Mouse (Mus musculus): ENCODE results near the gene Rasa4.
"Not testable (repeated sequence)": the region's sequence is repeated elsewhere in the genome, so short reads cannot be mapped to it uniquely, and the experiment has no call there.

Rasa4 gene

GRCm38 (mm10) chr5:136109042-136109441, 25.3 kb downstream of the Rasa4 start:
- no peak for DNase-seq (ENCODE audit: extremely low spot score)

GRCm38 (mm10) chr5:136113546-136113945, 29.8 kb downstream of the Rasa4 start:
- not testable (repeated sequence) for DNase-seq (ENCODE audit: extremely low spot score)

DNA sequence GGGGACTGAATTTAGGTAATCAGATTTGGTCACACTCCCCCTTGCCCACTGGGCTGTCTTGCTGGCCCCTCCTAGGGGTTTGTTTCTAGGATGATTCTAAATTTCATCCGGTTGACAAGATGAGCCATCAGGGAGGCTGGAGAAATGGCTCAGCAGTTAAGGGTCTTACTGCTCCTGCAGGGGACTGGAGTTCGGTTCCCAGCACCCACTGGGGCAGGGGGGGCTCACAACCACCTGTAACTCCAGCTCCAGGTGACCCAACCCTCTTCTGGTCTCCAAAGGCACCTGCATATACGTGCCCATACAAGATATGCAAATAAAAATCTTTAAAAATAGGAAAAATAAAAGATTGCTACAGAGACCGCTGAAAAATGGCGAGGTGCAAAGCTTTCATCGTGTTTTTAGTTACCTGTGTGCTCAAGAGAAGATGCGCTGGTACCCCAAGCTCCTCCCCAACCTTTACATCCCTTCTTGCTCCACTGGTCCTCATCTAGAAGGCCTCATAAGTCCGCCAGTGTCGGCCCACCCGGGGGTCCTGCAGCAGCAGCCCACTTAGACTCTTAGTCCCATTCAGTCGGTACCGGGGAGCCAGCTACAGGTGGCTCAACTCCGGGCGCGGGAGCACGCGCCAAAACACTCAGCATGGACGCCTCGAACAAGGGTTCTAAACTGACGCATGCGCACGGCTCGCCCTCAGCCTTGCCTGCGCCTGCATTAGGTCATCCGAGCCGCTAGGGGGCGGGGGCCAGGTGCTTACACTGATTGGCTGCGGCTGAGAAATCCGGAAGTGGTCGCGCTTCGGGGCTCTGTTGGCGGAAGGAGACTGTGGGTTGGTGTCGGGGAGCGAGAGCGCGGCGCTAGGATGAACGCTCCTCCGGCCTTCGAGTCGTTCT, 32.4 kb downstream of the Rasa4 start, which contains the start of gene Polr2j:
Gene Polr2j, plus strand, starts transcription at position 741 of the 893 bp plus-strand sequence.
- DNase-seq (ENCODE audit: extremely low spot score): peak; percentile 99

GRCm38 (mm10) chr5:136116784-136117112, 33.0 kb downstream of the Rasa4 start:
- no peak for DNase-seq (ENCODE audit: extremely low spot score)

DNA sequence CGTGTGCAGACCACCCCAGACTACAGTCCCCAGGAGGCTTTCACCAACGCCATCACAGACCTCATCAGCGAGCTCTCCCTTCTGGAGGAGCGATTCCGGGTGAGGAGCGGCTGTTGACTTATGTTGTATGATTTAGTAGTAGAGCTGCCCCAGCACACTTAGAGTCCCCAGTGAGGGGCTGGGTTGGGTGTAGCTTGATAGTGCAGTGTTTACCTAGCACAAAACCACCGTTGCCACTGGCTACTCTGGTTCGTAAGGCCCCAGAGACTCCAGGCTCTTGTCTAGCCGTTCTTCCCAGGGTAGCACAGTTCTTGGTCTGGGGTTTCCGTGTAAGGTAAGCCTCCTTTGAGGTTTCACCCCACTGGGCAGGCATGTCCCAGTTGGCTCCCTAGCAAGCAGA, 38.4 kb downstream of the Rasa4 start:
- no peak for DNase-seq (ENCODE audit: extremely low spot score)

GRCm38 (mm10) chr5:136135571-136136291, 52.0 kb downstream of the Rasa4 start, which contains the start of the genes Lrwd1 and Alkbh4:
Gene Lrwd1, minus strand, starts transcription at chr5:136136074.
Gene Alkbh4, plus strand, starts transcription at chr5:136136146.
- peak; percentile 94 for DNase-seq (ENCODE audit: extremely low spot score)

GRCm38 (mm10) chr5:136136292-136136990, 52.7 kb downstream of the Rasa4 start:
- peak; percentile 11 for DNase-seq (ENCODE audit: extremely low spot score)

DNA sequence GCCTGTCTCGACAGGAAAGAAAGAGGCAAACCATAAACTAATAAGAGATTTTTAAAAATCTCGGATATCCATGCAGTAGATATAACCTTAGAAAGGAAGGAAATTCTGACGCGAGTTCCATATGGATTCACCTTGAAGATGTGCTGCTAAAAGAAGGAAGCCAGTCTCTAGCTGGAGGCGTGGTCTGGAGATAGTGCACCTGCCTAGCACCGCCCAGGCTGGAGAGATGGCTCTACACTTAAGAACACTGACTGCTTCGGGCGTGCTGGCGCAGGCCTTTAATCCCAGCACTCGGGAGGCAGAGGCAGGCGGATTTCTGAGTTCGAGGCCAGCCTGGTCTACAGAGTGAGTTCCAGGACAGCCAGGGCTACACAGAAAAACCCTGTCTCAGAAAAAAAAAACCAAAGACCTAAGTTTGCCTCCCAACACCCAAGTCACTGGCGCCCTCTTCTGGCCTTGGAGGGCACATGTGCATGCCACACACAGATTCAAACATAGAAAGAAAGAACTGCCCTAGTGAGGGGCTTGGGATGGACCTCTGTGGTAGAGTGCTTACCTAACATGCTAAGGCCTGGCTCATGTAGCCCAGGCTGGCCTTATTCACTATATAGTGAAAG, 54.0 kb downstream of the Rasa4 start:
- peak; percentile 36 for DNase-seq (ENCODE audit: extremely low spot score)

DNA sequence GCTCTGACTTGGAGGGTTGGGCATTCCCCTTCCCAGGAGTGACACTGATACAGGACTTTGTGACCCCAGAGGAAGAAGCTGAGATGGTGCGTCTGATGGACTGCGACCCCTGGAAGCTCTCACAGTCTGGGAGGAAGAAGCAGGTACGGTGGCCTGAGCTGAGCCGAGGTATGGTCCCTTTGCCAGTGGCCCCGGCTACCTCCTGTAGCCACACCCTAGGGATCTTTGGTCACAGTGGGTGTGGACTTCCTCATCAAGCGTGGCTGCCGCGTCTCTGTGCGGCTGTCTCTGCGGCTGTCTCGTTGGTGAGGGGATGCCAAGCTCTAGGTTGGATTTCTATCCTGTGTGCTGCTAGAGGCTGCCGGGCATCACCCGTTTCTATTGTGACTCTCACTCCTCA, 55.7 kb downstream of the Rasa4 start:
- no peak for DNase-seq (ENCODE audit: extremely low spot score)

GRCm38 (mm10) chr5:136140057-136140482, 56.4 kb downstream of the Rasa4 start:
- DNase-seq (ENCODE audit: extremely low spot score): no peak

DNA sequence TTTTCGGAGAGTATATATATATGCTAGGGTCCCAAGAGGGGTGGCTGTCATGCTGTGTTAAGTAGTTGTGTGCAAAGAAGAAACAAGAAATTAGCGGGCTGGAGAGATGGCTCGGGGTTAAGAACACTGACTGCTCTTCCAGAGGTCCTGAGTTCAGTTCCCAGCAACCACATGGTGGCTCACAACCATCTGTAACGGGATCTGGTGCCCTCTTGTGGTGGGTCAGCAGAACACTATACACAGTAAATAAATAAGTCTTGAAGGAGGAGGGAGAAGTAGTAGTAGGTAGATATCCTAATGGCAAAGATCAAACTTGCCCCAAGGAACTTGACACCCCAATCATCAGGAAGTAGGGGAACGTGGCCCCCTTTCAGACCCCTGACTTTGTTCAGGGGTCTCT, 59.0 kb downstream of the Rasa4 start:
- no peak for DNase-seq (ENCODE audit: extremely low spot score)

- no peak for DNase-seq (ENCODE audit: extremely low spot score)
Observed at GRCm38 (mm10) chr5:136143161-136143755, 59.5 kb downstream of the Rasa4 start.

DNA sequence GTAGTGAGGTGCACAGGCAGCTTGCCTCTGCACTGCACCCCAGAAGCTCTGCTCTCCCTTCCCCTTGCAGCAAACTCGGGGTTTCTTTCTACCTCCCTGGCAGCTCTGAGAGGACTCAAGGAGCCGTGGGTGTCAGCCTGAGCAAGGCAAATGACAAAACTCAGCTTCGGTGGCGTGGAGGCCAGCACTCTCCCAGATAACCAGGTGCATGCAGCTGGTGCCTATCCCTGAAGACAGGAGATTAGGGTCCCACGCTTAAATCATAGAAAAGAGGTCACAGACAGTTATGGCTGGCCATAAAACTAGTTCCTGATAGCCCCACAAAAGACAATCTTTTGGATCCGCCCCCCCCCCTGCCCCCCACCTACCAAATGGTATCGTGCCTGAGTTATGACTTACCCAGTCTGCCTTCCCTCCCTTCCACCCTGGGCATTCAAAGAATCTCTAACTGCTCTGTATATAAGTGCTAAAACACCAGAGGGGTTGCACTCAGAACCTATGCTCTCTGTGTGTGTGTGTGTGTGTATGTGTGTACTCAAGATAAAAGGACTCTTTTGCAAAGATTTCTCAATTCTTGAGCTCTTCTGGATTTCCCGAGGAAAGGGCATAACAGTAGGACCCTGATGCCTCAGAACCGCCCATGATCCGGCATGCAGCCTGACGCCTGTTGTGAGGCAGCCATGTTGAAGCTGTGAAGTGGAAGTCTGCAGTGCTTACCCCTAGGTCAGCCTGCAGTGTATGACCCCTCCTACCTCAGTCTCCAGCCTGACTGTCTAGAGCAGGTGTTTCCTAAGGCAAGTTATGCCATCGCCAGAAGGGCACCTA, 61.1 kb downstream of the Rasa4 start:
- no peak for DNase-seq (ENCODE audit: extremely low spot score)

- DNase-seq (ENCODE audit: extremely low spot score): no peak
Observed at GRCm38 (mm10) chr5:136146936-136147335, 63.2 kb downstream of the Rasa4 start.

DNA sequence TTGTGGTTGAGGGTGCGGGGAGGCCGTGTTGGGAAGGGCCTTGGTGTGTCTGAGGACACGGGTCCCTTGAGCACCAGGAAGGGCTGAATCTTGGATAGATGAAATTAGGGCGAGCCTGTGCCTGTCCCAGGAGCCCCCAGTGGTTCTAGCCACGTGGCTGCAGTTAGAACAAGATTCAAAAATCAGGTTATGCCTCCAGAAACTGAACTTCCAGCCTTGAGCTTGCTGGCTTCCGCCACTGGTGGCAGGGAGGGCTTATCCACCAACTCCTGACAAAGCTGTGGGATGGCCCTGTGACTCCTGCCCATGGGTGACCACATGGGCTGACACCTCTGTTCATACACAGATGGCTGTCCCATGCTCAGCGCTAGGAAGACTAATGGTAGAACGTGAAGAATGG, 64.0 kb downstream of the Rasa4 start:
- DNase-seq (ENCODE audit: extremely low spot score): no peak

- not testable (repeated sequence) for DNase-seq (ENCODE audit: extremely low spot score)
Observed at GRCm38 (mm10) chr5:136149134-136149576, 65.4 kb downstream of the Rasa4 start.

GRCm38 (mm10) chr5:136152365-136152764, 68.6 kb downstream of the Rasa4 start:
- DNase-seq (ENCODE audit: extremely low spot score): no peak

GRCm38 (mm10) chr5:136155399-136155798, 71.7 kb downstream of the Rasa4 start:
- no peak for DNase-seq (ENCODE audit: extremely low spot score)

GRCm38 (mm10) chr5:136160084-136160483, 76.4 kb downstream of the Rasa4 start:
- DNase-seq (ENCODE audit: extremely low spot score): not testable (repeated sequence)

Data from embryo, embryonic 9.5 days (tissue).